Mouse (Mus musculus) adrenal gland, adult (tissue): ENCODE data around the gene Cdc37l1.

ENCODE experiments used
- DNase-seq, 2 experiments: peaks; one replicate each; pipeline ENCODE4 v3.0.0; 2022 to 2023; ENCODE audit warnings: low spot score in 1 of 2; ENCODE audit not compliant: inconsistent age in 2 of 2

Cdc37l1 gene

DNA sequence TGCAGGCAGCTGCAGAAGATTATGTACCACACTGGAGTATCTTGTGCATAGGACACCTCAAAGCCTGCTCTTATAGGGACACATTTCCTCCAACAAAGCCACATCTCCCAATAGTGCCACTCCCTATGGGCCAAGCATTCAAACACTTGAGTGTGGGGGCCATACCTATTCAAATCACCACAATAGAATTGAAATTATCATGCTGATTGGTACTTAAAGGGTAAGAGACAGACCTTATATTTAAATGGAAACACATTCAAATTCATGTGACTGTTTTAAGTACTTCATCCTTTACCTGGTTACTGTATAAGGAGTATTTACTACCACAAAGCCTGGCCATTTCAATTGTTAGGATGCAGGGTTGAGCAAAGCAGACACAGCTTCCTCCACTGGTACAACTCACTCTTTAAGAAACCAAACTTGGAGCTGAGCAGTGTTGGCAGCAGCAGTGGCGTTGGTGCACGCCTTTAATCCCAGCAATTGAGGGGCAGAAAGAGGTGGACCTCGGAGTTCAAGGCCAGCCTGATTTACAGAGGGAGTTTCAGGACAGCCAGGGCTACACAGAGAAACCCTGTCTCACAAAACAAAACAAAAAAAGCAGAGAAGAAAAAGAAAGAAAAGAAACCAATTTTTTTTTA is 18.0 kb downstream of the Cdc37l1 start:
- DNase-seq, result peak; percentile 38 to 60

DNA sequence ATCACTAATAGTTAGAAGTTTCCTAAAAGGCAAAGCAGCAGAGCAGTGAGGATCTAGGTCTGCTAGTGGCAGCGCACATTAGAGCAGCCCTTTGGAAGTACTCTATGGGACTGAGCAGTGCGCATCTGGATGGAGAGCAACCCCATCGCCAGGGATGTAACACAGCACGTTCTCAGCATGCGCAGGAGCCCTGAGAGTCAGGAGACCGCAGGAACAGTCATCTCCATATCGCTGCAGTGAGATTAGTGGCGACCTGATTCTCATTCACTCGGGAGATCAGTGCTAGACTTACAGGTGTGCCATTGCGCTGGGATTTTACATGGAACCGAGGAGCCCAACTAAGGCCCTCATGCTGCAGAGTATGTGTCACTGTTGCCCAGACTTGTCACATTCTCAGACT is 18.9 kb downstream of the Cdc37l1 start:
- DNase-seq, result peak in 1 of 2 experiments; percentile 3

DNA sequence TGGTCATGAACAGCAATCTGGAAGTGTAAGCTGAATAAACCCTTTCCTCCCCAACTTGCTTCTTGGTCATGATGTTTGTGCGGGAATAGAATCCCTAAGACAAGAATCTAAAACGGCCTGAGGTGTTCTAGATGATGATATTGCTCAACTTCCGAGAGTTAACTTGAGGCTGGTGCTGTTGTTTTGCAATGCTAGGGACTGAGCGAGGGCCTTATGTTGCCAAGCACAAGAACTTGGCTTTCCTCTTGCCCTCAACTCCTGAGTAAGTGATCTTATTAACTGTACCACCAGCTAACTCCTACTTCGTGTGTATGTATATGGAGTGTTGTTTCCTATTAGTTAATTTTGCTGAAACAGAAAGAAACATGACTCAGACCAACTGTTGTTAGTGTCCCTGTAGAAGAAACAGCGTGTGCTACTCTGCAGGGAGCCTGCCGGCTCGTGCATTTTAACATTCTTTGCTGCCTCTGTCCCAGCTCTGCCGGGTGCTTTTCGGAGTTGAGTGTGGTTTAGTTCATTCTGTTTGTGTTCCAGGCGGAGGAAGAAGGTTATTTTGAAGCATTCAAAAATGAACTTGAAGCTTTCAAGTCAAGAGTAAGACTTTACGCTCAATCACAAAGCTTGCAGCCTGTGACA is 21.3 kb downstream of the Cdc37l1 start:
- DNase-seq, result no peak

- DNase-seq, result no peak
Observed at GRCm38 (mm10) chr19:29014466-29015055, 24.4 kb downstream of the Cdc37l1 start.

GRCm38 (mm10) chr19:29015410-29016203 is 25.5 kb downstream of the Cdc37l1 start:
- DNase-seq, result peak in 1 of 2 experiments; percentile 63

GRCm38 (mm10) chr19:29016204-29016765 is 26.1 kb downstream of the Cdc37l1 start:
- DNase-seq, result no peak

- DNase-seq, result no peak
Observed at GRCm38 (mm10) chr19:29016786-29017185, 26.6 kb downstream of the Cdc37l1 start.

DNA sequence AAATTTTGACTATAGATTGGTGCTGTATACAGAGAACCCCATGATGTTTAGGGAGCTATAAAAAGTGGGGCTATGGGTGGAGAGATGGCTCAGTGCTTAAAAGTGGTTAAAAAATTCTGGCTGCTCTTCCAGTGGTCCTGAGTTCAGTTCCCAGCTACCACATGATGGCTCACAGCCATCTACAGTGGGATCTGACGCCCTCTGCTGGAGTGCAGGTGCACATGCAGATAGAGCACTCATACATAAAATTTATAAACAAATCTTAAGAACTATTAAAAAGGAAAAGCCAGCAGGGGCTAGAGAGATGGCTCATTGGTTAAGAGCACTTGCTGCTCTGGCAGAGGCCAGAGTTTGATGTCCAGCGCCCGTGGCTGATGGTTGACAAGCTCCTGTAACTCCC is 29.5 kb downstream of the Cdc37l1 start:
- no peak for DNase-seq

DNA sequence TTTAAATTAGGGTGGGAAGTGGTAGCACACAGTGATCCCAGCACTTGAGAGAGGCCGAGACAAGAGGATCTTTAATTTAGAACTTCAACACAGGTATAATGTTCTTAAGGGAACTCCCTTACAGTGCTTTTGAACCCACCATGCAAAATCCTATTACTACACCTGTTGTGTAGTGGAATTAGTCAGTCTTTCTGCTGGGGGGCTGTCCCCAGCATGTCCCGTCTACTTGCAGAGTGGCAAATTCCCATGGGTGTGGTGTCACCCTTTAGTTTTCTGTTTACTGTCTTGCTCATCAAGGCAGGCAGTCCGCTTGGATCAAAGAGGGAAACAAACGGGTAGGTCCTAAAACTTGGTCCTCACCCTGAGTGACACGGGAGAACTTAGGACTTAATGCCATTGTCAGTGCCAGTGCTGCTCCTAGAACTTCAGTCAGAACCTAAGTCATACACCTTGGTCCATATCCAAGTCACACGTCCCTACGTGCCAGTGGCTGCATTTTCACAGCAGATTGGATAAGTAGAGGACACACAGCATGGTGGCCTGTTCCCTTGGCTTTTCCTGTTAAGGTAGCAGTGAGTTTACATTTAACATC is 31.7 kb downstream of the Cdc37l1 start:
- DNase-seq, result no peak

- peak in 1 of 2 experiments; percentile 51 for DNase-seq
Observed at GRCm38 (mm10) chr19:29024391-29024947, 34.3 kb downstream of the Cdc37l1 start.

DNA sequence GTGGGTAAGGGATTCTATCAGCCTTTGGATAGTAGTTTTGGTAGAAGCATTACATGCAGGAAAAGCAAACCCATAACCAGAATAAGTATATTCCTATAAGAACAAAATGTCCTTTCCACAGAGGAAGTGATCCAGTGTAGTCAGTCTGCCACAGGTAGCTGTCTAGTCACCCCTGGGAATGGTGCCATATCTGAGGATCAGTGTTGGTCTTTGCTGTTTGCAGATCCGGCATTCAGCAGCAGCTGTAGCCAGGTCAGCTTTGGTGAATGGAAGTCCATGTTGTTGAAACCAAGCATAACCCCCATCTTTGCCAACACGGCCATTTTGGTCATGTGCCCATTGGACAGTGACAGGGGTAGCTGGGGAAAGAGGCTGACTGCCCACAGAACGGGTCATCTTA is 41.6 kb downstream of the Cdc37l1 start:
- DNase-seq, result no peak

GRCm38 (mm10) chr19:29032662-29033061 is 42.5 kb downstream of the Cdc37l1 start:
- peak in 1 of 2 experiments; percentile 64 for DNase-seq

DNA sequence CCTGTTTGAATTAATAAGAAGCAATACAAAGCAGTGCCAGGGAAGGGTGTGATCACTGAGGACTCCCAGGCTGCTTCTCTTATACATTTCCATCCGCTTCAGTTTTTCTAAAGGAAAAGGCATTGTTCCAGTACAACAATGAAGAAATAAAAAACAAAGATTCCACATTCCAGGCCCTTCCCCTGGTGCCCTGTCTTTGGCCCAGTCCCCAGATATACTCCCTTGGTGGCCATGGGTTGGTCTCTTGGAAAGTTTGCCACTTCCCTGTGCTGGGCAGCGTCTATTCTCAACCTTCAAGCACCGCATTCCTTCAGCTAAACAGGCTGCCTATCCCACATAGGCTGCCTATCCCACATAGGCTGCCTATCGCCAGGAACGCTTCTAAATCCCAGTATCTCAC is 46.9 kb downstream of the Cdc37l1 start:
- no peak for DNase-seq

- DNase-seq, result no peak
Observed at GRCm38 (mm10) chr19:29037541-29037940, 47.4 kb downstream of the Cdc37l1 start.

GRCm38 (mm10) chr19:29039334-29039733 is 49.2 kb downstream of the Cdc37l1 start:
- no peak for DNase-seq

- DNase-seq, result no peak
Observed at GRCm38 (mm10) chr19:29040206-29040605, 50.1 kb downstream of the Cdc37l1 start.

DNA sequence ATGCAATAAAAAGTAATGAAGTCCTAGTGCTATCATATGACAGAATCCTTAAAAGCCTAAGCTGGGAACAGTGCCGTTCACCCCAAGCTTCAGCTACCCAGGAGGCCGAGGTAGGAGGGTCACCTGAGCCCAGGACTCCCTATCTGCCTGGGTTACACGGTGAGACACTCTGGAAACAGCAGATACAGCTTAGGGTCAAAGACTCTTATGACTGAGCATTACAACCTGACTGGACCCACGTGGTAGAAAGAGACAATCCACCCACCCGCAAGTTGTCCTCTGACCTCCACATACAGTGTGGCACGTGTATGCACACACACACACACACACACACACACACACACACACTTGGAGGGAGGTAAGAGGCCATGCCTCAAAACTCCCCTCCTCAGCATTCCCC is 52.0 kb downstream of the Cdc37l1 start:
- DNase-seq, result no peak

GRCm38 (mm10) chr19:29042647-29043046 is 52.5 kb downstream of the Cdc37l1 start:
- peak; percentile 54 to 57 for DNase-seq

DNA sequence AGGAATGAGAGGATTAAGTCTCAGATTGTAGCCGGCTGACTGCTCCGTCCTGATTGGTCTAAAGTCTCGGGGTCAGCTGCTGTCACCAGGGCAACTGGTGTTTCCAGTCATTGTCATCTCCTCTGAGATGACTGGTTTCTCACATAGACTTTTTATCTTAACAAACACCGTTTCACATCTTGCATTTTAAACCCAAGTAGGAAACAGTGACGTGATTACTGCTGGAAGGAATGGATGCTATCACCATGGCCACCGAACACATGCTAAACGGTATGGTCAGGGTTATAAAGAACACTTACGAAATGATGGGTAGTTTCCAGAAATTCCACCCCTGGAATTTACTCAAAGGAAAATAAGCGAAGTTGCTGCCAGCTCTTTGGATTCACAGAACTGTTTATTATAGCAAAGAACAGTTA is 54.2 kb downstream of the Cdc37l1 start:
- DNase-seq, result no peak

GRCm38 (mm10) chr19:29045369-29045768 is 55.2 kb downstream of the Cdc37l1 start:
- peak in 1 of 2 experiments; percentile 43 for DNase-seq
